Mouse (Mus musculus): Measurements from ENCODE around the gene Tmem135.

DNA sequence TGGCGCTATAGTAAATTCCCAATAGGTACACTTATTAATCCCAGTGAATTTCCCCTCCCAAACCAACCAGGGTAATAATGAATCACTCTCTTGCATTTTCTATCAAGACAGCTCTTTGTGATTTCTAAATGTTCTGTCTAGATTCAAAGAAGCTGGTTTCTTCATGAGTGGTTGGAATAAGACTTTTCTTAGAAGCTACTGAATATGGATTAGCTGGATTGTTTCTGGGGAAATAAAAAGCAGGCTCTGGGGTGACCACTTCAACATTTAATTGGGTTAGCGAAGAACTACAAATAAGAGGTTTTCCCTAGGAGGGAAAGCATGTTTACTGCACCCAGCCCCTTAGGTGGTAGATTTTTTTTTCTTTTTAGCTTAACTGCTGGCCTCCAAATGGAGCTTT is 3.3 kb downstream of the Tmem135 start:
- TF ChIP-seq POLR2A (IDR thresholded peaks at IDR 0.05; ENCODE audit: borderline replicate concordance, control insufficient read depth, low read depth, low read length) (no peak), CTCF (IDR thresholded peaks at IDR 0.05; ENCODE audit: control insufficient read depth, insufficient read depth, low read length) (no peak)

Measured in bone marrow, adult 2 months (tissue).